Mouse (Mus musculus) MEL (cell line): ENCODE data around the gene Gucd1. TPM values are rescaled to one million over a fixed set of nuclear protein-coding genes. Genes with fewer than 3 reads are reported as not detected.
"Not testable (repeated sequence)": the region's sequence is repeated elsewhere in the genome, so short reads cannot be mapped to it uniquely, and the experiment has no call there.

Source experiments
- DNase-seq: peaks from one replicate; pipeline ENCODE4 v3.0.0; 2011; ENCODE audit warnings: low read depth, low spot score
- H3K27ac ChIP-seq: 2 replicates; pipeline ENCODE4 v1.5.1; 2012; ENCODE audit warnings: low read depth, mild to moderate bottlenecking, control low read depth, low read length, moderate library complexity; ENCODE audit not compliant: control insufficient read depth
- H3K27me3 ChIP-seq, 2 experiments: fragments of 150-350 bp in 1 of 2; sonication (generic) in 1 of 2; 2 replicates each; pipeline ENCODE4 v1.6.1; 2012; ENCODE audit warnings: low read length in 2 of 2, mild to moderate bottlenecking in 2 of 2, improper control_type of control experiment in 1 of 2, moderate library complexity in 1 of 2; ENCODE audit not compliant: insufficient read depth in 2 of 2, control insufficient read depth in 1 of 2
- H3K36me3 ChIP-seq, 2 experiments: 2 replicates each; pipeline ENCODE4 v1.6.1; 2012 to 2014; ENCODE audit warnings: low read length in 2 of 2, improper control_type of control experiment in 1 of 2, inconsistent platforms in 1 of 2, mild to moderate bottlenecking in 1 of 2; ENCODE audit not compliant: insufficient read depth in 2 of 2, control insufficient read depth in 1 of 2
- H3K4me1 ChIP-seq, 2 experiments: fragments of 150-350 bp in 1 of 2; sonication (generic) in 1 of 2; 2 replicates each; pipeline ENCODE4 v1.6.1; 2012; ENCODE audit warnings: low read length in 2 of 2, improper control_type of control experiment in 1 of 2, mild to moderate bottlenecking in 1 of 2; ENCODE audit not compliant: insufficient read depth in 2 of 2, control insufficient read depth in 1 of 2
- H3K4me3 ChIP-seq, 2 experiments: fragments of 150-350 bp in 1 of 2; sonication (generic) in 1 of 2; 2 replicates each; pipeline ENCODE4 v1.5.1; 2012; ENCODE audit warnings: low read depth in 2 of 2, low read length in 2 of 2, mild to moderate bottlenecking in 2 of 2, moderate library complexity in 2 of 2, control low read depth in 1 of 2, improper control_type of control experiment in 1 of 2; ENCODE audit not compliant: control insufficient read depth in 1 of 2, insufficient read depth in 1 of 2
- H3K79me2 ChIP-seq: 2 replicates; pipeline ENCODE4 v1.6.1; 2012; ENCODE audit warnings: mild to moderate bottlenecking, low read length, moderate library complexity; ENCODE audit not compliant: control insufficient read depth, poor library complexity, insufficient read depth
- H3K9ac ChIP-seq: 2 replicates; pipeline ENCODE4 v1.6.1; 2012; ENCODE audit warnings: low read depth, mild to moderate bottlenecking, control low read depth, low read length, moderate library complexity; ENCODE audit not compliant: control insufficient read depth, poor library complexity, severe bottlenecking
- H3K9me3 ChIP-seq: fragments of 150-350 bp; sonication (generic); replicated peaks from 2 replicates; pipeline ENCODE4 v1.6.1; 2012; ENCODE audit warnings: mild to moderate bottlenecking, low read length, improper control_type of control experiment, moderate library complexity; ENCODE audit not compliant: insufficient read depth
- BHLHE40 ChIP-seq: IDR thresholded peaks from 2 replicates; pipeline ENCODE4 v1.6.1; 2012; ENCODE audit warnings: low read depth, mild to moderate bottlenecking, inconsistent platforms, low read length, improper control_type of control experiment, borderline replicate concordance
- EP300 ChIP-seq, 2 experiments: IDR thresholded peaks; 2 replicates each; pipeline ENCODE4 v1.6.1; 2011; ENCODE audit warnings: improper control_type of control experiment in 2 of 2, low read length in 2 of 2, low read depth in 1 of 2, mild to moderate bottlenecking in 1 of 2
- ETS1 ChIP-seq: IDR thresholded peaks from 2 replicates; pipeline ENCODE4 v1.6.1; 2012; ENCODE audit warnings: low read depth, mild to moderate bottlenecking, inconsistent platforms, low read length, improper control_type of control experiment, moderate library complexity
- MAFK ChIP-seq: IDR thresholded peaks from 2 replicates; pipeline ENCODE4 v1.6.1; 2011; ENCODE audit warnings: low read depth, mild to moderate bottlenecking, low read length, improper control_type of control experiment, borderline replicate concordance
- NELFE ChIP-seq: IDR thresholded peaks from 2 replicates; pipeline ENCODE4 v1.6.1; 2011; ENCODE audit warnings: low read depth, low read length, improper control_type of control experiment
- ZC3H11A ChIP-seq: IDR thresholded peaks from 2 replicates; pipeline ENCODE4 v1.6.1; 2012; ENCODE audit warnings: low read depth, mild to moderate bottlenecking, inconsistent platforms, low read length, improper control_type of control experiment
- ZNF384 ChIP-seq: IDR thresholded peaks from 2 replicates; pipeline ENCODE4 v1.6.1; 2012; ENCODE audit warnings: low read depth, mild to moderate bottlenecking, inconsistent platforms, low read length, improper control_type of control experiment
- polyA plus RNA-seq, 2 experiments: library from polyadenylated mRNA; stranded (reverse) in 1 of 2; unstranded in 1 of 2; fragments of >175 nt in 1 of 2; fragments of >200 nt in 1 of 2; gene quantifications; 2 replicates each; pipeline versions ENCODE4 v1.2.1 to v1.2.4; 2012; ENCODE audit warnings: low replicate concordance in 2 of 2, low read depth in 1 of 2; ENCODE audit not compliant: insufficient read length in 2 of 2, insufficient read depth in 1 of 2, missing spikeins in 1 of 2
- total RNA-seq: library from RNA; depleted of rRNA; stranded (reverse); fragments of 300-350 nt; gene quantifications from 2 replicates; pipeline ENCODE4 v1.2.3, GENCODE M21; 2012

Gucd1 gene
- total and polyA plus RNA-seq, 3 experiments: 18.7 to 30.7 TPM; not detected in 1

- no peaks in the 10 kb centered on the region for H3K9me3 ChIP-seq
- H3K36me3 ChIP-seq: no peaks in the 10 kb centered on the region
- no peak for DNase-seq
- H3K79me2 ChIP-seq: no peaks in the 10 kb centered on the region
- H3K4me3 ChIP-seq: no peak overlapping the region
- H3K4me1 ChIP-seq: peaks cover 0 to 4% of the 10 kb centered on the region in 2 experiments; a peak in 2 of 4 replicates
- H3K27me3 ChIP-seq: no peaks in the 10 kb centered on the region
- TF ChIP-seq NELFE (no peak), ETS1 (no peak)
- no peak overlapping the region for H3K27ac ChIP-seq
- H3K9ac ChIP-seq: no peak overlapping the region
These were observed 102.8 kb downstream of the Gucd1 start for GRCm38 (mm10) chr10:75414925-75415324.

DNA sequence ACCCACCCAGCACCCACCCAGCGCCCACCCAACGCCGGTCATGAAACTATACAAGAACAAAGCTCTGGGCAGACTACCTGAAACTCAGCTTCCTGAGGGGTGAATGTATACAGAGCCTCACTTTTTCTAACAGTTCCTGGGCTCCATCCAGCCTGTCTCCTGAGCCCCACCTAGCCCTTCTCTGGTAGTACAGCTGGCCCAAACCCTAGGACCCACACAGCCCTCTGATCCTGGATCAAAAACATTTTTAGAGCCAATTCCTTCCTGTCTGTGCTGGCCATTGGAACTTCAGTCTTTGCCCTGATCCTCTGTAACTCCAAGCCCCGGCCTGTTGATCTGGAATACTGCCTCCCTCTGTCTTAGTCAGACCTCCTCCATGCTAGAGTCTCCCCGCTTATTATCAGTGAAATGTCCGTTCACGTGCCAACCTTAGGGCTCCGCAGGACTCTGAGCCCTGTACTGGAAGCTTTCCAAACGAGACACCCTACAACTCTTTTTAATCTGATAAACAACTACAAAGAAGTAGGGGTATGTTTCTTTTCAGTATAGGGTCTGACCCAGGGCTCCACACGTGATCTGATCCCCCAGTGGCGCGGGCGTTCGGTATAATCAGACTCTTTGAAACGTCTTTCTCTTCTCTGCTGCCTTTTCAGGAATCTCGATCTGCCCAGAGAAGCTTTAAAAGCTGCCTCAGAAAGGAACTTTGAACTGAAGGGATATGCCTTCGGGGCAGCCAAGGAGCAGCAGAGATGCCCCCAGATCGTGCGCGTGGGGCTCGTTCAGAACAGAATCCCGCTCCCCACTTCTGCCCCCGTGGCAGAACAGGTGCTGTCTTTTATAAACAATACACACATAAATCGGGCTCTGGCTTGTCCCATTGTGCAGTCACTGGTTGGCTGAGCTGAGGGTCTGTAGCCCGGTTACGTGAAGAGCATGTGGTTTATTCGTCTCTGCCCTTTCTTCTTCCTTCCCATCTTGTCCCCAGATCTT, 105.4 kb downstream of the Gucd1 start:
- H3K27me3 ChIP-seq: no peaks in the 10 kb centered on the region
- peak; percentile 14 for DNase-seq
- H3K4me3 ChIP-seq: peak overlapping the region in 1 of 2 experiments; percentile 35; a peak in 1 of 4 replicates
- no peak overlapping the region for H3K27ac ChIP-seq
- no peaks in the 10 kb centered on the region for H3K9me3 ChIP-seq
- H3K9ac ChIP-seq: no peak overlapping the region
- H3K36me3 ChIP-seq: no peaks in the 10 kb centered on the region
- TF ChIP-seq MAFK: no peak
- TF ChIP-seq EP300 (IDR thresholded peaks at IDR 0.05; ENCODE audit: low read depth in 1 of 2, low read length in 2 of 2): no peak
- peak; percentile 82 for TF ChIP-seq BHLHE40
- no peak for TF ChIP-seq ZC3H11A
- no peak for TF ChIP-seq ZNF384
- no peak for TF ChIP-seq NELFE
- H3K79me2 ChIP-seq: no peaks in the 10 kb centered on the region
- H3K4me1 ChIP-seq: peaks cover 0 to 4% of the 10 kb centered on the region in 2 experiments; a peak in 2 of 4 replicates

DNA sequence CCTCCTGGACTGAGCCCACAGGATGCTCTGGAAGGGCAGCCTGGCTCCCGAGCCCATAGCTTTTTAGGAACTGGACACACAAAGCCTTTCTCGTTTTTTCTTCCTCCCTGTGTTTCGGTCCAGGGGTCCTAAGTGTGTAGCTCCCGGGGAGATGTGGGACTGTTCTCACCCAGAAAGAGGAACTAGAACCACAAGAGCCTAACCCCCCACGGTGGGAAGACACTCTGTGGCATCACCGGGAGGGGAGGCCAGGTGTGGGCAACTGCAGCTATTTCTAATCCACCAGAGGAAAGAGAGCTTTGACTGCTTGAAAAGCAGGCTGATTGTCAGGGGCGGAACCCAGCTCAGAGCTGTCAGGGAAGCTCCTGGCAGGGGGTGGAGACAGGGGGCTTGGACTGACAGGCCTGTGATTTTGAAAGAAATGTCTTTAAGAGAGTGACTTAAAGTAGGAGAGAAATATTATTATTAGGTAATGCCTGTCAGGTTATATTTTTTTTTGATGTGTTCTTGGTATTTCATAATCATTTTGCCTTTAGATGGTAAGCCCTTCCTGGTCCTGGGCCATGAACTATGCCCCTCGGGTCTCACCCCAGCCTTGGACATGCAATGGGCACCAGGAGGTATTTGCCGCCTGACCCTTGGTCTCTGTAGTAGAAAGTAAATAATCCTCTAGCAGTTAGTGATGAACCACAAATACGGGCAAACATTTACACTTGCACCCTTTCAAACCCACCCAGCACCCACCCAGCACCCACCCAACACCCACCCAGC, 106.2 kb downstream of the Gucd1 start:
- not testable (repeated sequence) for H3K27ac ChIP-seq, DNase-seq

More for the DNA sequence above, 106.2 kb downstream of the Gucd1 start:
- not testable (repeated sequence) for H3K9me3 ChIP-seq, H3K36me3 ChIP-seq, H3K27me3 ChIP-seq, H3K4me1 ChIP-seq, H3K4me3 ChIP-seq, H3K79me2 ChIP-seq, H3K9ac ChIP-seq
